Mouse (Mus musculus) cortical plate, adult 2 months (tissue): Measurements from ENCODE around the gene Nfkb1. TPM values are rescaled to one million over a fixed set of nuclear protein-coding genes. Genes with fewer than 3 reads are reported as not detected.

ENCODE experiments used
- H3K27ac ChIP-seq: fragments of 200-500 bp; 2 replicates; pipeline ENCODE4 v1.5.1; 2012; ENCODE audit warnings: low read length, control low read depth, inconsistent platforms; ENCODE audit not compliant: insufficient read depth
- H3K4me1 ChIP-seq: fragments of 200-500 bp; 2 replicates; pipeline ENCODE4 v1.6.1; 2011; ENCODE audit warnings: low read length; ENCODE audit not compliant: control insufficient read depth, insufficient read depth
- H3K4me3 ChIP-seq: fragments of 200-500 bp; 2 replicates; pipeline ENCODE4 v1.5.1; 2011; ENCODE audit warnings: mild to moderate bottlenecking, low read length, control low read depth; ENCODE audit not compliant: insufficient read depth
- CTCF ChIP-seq: fragments of 200-500 bp; IDR thresholded peaks from 2 replicates; pipeline ENCODE4 v1.5.1; 2011; ENCODE audit warnings: mild to moderate bottlenecking, control low read depth, low read length; ENCODE audit not compliant: insufficient read depth; ENCODE audit errors: extremely low read depth
- POLR2A ChIP-seq: fragments of 200-500 bp; IDR thresholded peaks from 2 replicates; pipeline ENCODE4 v1.6.1; 2011; ENCODE audit warnings: mild to moderate bottlenecking, low read length, control low read depth; ENCODE audit not compliant: insufficient read depth; ENCODE audit errors: extremely low read depth
- polyA plus RNA-seq: library from polyadenylated mRNA; depleted of rRNA; stranded (reverse); fragments of >200 nt; gene quantifications from 2 replicates; pipeline ENCODE4 v1.2.3, GENCODE M21; 2012

Nfkb1 gene
- polyA plus RNA-seq, 1 experiment = 22.3 TPM

DNA sequence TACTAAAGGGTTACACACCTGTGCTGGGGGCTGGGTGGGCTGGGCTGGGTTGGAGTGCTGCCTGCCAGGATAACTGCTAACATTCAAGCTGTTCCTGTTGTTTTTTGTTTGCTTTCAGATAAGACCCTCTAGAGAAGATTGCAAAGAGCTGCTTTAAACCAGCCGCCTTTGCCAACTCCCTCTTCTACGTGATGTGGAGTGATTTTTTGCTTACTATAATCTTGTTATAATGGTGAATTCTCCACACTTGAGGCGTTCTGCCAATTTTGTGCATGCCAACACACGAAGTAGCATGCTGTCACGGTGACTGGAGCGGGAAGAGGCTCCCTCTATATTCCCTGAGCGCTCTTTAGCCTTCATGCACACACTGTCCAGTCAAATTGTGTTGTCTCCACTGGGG, 17.7 kb downstream of the Nfkb1 start:
- TF ChIP-seq CTCF = no peak
- TF ChIP-seq POLR2A = no peak
- Histone ChIP-seq H3K4me1 (peaks cover 8% of the 10 kb centered on the region), H3K27ac (no peak overlapping the region), H3K4me3 (no peak overlapping the region)

DNA sequence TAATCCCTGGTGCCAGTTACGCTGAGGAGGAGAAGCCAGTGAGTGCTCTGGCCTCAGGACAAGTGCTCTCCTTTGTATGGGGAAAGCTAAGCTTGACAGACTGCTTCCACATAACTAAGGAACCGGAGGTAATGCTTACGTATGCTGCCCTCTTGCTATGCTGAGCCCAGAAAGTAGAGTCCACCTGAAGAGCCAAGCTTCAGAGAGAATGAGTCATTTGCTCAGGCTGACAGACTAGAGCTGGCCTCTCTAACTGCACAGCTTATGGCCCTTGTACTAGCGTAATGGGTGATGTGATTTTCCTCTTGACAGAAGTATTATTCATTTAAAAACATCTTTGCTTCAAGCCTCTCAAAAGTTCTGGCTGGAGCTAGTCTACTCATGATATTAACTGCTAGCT, 18.3 kb downstream of the Nfkb1 start:
- H3K27ac ChIP-seq = no peak overlapping the region
- no peak overlapping the region for H3K4me3 ChIP-seq
- peaks cover 8% of the 10 kb centered on the region for H3K4me1 ChIP-seq
- no peak for TF ChIP-seq POLR2A
- no peak for TF ChIP-seq CTCF

DNA sequence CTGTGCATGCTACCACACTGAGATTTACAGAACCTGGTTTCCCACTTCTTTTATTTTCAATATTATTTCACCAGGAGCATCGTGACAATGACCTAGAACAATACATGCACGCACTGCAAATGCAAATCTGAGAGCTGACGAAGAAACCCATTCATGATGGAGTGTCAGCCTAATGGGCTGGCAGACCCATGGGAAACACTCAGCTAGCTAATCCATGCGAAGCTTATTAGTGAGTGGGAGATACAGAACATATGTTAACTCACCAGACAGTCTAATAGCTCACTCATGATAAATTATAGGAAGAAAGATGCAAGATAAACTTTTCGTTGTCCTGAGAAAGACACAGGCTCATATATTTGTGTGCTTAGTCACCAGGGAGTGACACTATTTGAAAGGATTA, 19.2 kb downstream of the Nfkb1 start:
- TF ChIP-seq POLR2A (no peak), CTCF (no peak)
- H3K27ac ChIP-seq = no peak overlapping the region
- no peak overlapping the region for H3K4me3 ChIP-seq
- peaks cover 8% of the 10 kb centered on the region for H3K4me1 ChIP-seq

DNA sequence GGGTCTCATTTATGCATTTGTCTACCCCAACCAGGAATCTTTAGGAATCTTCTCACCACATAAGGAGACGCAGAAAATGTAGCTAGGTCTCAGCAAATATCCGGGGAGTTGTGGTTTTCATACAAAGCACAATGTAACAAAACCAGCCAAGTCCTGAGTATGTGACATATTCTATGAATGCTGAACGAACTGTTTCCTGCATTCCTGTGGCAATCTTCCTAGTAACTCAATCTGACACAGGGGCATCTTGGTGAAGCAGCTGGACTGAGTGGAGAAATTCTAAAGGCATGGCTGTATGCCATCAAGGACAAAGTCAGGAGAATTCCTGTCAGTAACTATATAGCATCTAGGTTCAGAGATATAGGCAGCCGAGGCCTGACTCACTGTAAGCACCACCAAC, 20.5 kb downstream of the Nfkb1 start:
- Histone ChIP-seq H3K27ac (no peak overlapping the region), H3K4me1 (peaks cover 8% of the 10 kb centered on the region), H3K4me3 (no peak overlapping the region)
- TF ChIP-seq CTCF = no peak
- TF ChIP-seq POLR2A = no peak

DNA sequence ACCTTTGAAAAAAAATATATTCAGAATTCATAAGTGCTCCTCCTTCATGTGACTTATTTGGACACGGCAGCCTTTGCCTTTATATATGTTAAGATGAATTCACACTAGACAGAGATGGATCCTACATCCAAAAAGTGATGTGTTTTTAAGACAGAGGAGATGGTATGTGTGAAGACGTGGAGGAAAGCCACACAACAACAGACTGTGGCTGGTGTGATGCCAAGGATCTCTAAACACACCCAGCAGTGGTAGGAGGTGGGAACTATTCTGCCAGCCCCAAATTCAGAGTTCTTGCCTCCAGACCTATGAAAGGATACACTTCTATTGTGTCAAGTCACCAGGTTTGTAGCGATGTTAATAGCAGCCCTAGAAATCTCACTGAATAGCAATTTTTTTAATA, 24.3 kb downstream of the Nfkb1 start:
- no peak overlapping the region for H3K27ac ChIP-seq
- no peak for TF ChIP-seq POLR2A
- no peak for TF ChIP-seq CTCF
- no peak overlapping the region for H3K4me3 ChIP-seq
- H3K4me1 ChIP-seq = no peaks in the 10 kb centered on the region

DNA sequence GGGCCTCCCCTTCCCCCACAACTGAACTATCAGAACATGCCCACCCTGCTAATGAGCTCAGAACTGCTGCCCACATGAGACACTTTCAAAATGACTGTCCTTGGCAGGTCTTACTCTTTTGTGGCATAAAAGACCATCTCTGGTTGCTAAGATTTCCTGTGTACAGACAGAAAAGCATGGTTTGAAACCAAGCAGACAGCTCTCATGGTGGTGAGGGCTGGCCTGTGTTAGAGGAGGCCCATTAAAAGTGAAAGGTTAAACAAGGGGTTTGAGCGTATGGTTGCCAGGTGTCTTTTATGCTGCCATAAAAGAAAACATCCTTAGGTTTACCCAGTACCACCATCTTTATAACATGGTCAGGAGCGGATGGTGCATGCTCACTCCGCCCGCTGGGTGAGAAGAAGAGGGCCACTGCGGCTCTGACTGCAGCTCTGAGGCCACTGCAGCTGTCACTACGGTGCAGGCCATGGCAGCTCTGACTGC, 25.5 kb downstream of the Nfkb1 start:
- no peak overlapping the region for H3K4me3 ChIP-seq
- no peak overlapping the region for H3K27ac ChIP-seq
- TF ChIP-seq CTCF (no peak), POLR2A (no peak)
- no peaks in the 10 kb centered on the region for H3K4me1 ChIP-seq

DNA sequence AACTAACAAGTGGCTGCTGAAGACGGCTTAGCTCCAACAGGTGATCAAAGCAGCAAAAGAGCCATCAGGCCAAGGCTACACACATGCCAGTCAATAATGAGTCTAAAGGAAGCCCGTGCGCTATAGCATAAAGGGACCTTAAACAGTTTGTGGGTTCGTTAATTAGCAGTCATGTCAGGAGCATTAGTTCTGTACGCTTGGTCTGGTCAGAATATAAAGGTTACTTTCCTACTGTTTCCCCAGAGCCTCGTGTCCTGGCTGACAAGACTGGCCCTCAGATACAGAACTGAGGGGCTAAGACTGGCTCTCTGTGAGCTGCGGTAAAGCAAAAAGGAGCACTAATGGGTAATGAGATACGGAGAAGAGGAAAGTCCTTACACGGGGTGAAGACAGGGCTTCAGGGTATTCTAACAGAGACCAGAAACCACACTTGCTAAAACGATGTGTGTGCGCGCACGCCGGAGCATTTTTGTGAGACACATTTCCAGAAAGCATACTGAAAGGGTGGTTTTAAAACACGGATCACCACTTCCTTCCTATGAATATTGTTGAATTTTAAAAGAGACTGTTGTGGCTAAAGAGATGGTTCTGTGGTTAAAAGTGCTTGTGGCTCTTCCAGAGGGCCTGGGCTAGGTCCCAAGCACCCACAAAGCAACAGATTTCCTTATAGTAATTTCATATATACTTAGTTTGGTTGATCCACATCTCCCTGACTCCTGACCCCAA, 29.0 kb downstream of the Nfkb1 start:
- H3K4me3 ChIP-seq = no peak overlapping the region
- H3K4me1 ChIP-seq = no peaks in the 10 kb centered on the region
- no peak overlapping the region for H3K27ac ChIP-seq
- no peak for TF ChIP-seq POLR2A
- no peak for TF ChIP-seq CTCF

DNA sequence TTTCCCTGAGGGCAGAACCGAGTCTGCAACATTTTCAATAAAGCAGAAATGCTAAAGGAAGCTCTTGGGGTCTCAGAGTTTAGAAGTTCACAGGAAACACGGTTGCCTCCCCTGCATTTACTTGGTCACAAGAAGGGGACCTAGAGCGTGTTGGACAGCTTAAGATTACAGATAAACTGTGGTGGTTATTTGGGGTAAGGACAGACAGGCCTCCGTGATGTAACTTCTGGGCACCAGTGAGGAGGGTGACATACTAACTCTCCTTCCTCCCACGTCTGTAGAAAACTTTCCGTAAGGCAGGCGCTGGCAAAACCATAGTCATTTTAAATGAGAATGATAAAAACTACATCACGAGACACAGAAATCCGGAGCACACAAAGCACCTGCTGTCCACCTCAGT, 29.6 kb downstream of the Nfkb1 start:
- TF ChIP-seq CTCF = no peak
- no peak for TF ChIP-seq POLR2A
- Histone ChIP-seq H3K27ac (no peak overlapping the region), H3K4me3 (no peak overlapping the region), H3K4me1 (no peaks in the 10 kb centered on the region)

DNA sequence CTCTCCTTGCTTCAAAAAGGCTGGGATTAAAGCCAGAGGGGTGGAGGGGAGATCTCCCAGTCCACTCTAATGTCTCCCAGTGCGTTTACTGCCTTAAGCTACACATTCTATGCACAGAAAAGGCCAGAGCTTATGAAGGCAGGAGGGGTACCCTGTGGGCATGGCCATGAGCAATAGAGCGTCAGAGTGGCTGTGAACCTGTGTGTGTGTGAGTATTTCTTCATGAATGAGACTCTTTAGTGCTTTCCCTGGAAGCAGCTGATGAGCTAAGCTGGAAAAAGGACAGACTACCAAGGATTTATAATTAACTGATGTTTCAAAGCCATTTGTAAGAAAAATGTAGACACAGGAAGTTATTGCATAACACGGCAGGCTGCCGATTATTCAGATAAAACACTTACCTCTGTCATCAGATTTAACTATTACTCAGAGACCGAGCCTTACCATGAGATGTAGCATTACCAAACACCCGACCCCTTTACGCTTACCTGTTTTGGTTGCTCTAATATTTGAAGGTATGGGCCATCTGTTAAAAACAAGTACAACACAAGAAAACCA, 32.7 kb downstream of the Nfkb1 start:
- Histone ChIP-seq H3K4me1 (no peaks in the 10 kb centered on the region), H3K4me3 (no peak overlapping the region), H3K27ac (no peak overlapping the region)
- TF ChIP-seq CTCF (no peak), POLR2A (no peak)

DNA sequence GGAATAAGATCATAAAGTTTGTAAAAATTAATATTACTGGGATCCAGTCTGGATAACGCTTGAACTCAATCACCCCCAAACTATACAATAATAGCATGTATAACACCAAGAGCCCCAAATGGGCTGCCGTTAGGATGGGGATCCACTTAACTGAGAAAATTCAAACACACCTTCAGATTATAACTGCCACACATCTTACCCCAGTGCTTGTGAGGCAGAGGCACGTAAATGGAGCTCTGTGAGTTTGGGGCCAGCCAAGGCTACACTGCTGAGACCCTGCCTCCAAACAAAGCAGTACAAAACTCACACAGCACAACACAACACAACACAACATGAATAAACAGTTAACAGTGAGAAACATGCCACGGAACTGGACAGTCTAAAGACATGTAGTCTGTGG, 35.2 kb downstream of the Nfkb1 start:
- Histone ChIP-seq H3K4me1 (no peaks in the 10 kb centered on the region), H3K4me3 (no peak overlapping the region), H3K27ac (no peak overlapping the region)
- TF ChIP-seq CTCF (no peak), POLR2A (no peak)

DNA sequence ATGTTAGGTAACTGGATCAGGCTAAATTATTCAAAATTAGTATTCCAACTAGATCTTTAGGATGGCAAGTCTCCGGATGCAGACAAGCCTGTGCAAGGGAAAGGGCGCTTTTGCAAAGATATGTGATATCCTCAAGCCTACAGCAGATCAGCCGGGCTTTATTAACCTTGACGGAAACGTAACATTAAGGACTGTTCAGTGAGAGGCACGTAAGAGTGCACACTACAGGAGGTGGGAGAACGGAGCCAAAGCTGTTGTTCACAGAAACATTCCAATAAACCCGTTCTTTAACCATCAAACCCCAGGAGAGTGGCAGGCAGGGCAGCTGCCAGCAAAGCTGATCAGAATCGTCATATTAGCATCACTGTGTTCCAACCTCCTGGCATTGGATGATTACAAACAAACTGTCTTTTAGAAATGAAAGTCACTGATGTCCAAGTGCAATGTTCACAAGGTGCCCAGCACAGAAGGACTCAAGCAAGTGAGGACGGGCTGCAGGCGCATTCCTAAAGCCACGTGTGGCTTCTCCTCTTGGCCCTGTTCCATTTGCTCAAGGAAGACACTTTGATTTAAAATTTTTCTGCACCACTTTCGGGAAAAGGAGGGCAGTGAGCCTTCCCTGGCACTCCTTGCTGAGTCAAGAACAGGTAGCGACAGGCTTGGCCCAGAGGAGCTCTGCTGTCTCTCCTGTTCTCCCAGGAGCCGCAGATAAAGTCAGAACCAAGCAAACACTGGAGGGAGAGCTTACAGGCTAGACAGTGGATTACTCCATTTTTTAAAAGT, 40.4 kb downstream of the Nfkb1 start:
- Histone ChIP-seq H3K4me1 (no peaks in the 10 kb centered on the region), H3K27ac (no peak overlapping the region), H3K4me3 (no peak overlapping the region)
- TF ChIP-seq POLR2A = no peak
- no peak for TF ChIP-seq CTCF
